Comparison of ENCODE assay signal across 20 mouse cellular contexts in the genomic region with DNA sequence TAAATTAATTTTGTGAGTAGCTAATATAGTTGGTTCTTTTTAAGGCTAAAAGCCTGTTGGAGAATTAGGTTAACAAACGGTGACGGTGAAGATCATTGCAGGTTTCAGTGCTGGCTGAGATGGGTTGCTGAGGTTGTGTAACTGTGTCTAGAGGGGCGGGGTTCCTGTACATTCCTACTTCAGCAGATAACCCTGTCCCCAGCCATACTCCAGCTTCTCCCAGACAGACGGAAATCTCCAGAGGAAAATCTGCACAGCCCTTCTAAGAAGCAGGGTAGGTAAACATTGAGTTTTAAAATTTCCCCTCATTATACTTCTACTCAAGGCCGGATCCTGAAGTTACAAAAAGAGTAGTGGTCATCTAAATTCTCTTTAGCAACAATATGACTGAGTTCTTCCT. TPM values are rescaled to one million over a fixed set of nuclear protein-coding genes. Genes with fewer than 3 reads are reported as not detected.
DNase-seq lines count a peak whose midpoint lies in the region; ATAC-seq and TF ChIP-seq lines count a peak whose summit lies in the region.
"Had no signal": no experiment of that assay in that cellular context is flagged by ENCODE, and none has a peak within 500 bp of the region (broad histone marks: within the 10 kb centered on the region; RNA-seq: fewer than 3 reads in every experiment).

No protein-coding gene starts in this region.

- peaks cover 76% of the 10 kb centered on the region for H3K27me3 ChIP-seq in midbrain, embryonic 11.5 days (ENCODE audit: control insufficient read depth, insufficient read depth, low read length)
- peaks cover 50% of the 10 kb centered on the region for H3K27me3 ChIP-seq in midbrain, postnatal 0 days (ENCODE audit: insufficient read depth, low read length)
- peaks cover 99% of the 10 kb centered on the region for H3K27me3 ChIP-seq in forebrain, embryonic 10.5 days (ENCODE audit: poor library complexity, severe bottlenecking)

- H3K36me3 ChIP-seq in midbrain, embryonic 11.5 days (ENCODE audit: control insufficient read depth, insufficient read depth, low read length) = no peaks in the 10 kb centered on the region
- H3K36me3 ChIP-seq in midbrain, postnatal 0 days (ENCODE audit: insufficient read depth, low read length) = no peaks in the 10 kb centered on the region
- peaks cover 22% of the 10 kb centered on the region for H3K36me3 ChIP-seq in forebrain, embryonic 10.5 days (replicated peaks)
- H3K36me3 ChIP-seq: heart, embryonic 12.5 days; liver, embryonic 12.5 days had no signal

- H3K27ac ChIP-seq in midbrain, embryonic 11.5 days (ENCODE audit: low read depth, low read length) = no peak overlapping the region
- H3K27ac ChIP-seq in midbrain, postnatal 0 days (ENCODE audit: low read depth, low read length) = no peak overlapping the region
- H3K27ac ChIP-seq in forebrain, embryonic 10.5 days = peak overlapping the region; percentile 96
- peak overlapping the region; percentile 86 for H3K27ac ChIP-seq in olfactory bulb, adult 2 months (ENCODE audit: insufficient read depth, low read depth, low read length)
- H3K27ac ChIP-seq: liver, embryonic 12.5 days; macrophage; stomach, postnatal 0 days had no signal

- no peak for ATAC-seq in midbrain, embryonic 11.5 days (ENCODE audit: low FRiP score)
- no peak for ATAC-seq in midbrain, postnatal 0 days (ENCODE audit: low FRiP score)
- ATAC-seq: liver, embryonic 12.5 days had no signal

- TF ChIP-seq CTCF in midbrain, postnatal 0 days (IDR thresholded peaks at IDR 0.05) = no peak
- TF ChIP-seq CTCF in olfactory bulb, adult 2 months (IDR thresholded peaks at IDR 0.05; ENCODE audit: insufficient read depth, low read depth, low read length) = no peak

- no peak overlapping the region for H3K4me3 ChIP-seq in midbrain, embryonic 11.5 days (ENCODE audit: low read depth, low read length)
- no peak overlapping the region for H3K4me3 ChIP-seq in midbrain, postnatal 0 days (ENCODE audit: low read depth, low read length)
- peak overlapping the region; percentile 81 for H3K4me3 ChIP-seq in forebrain, embryonic 10.5 days
- peak overlapping the region; percentile 39 for H3K4me3 ChIP-seq in olfactory bulb, adult 2 months (ENCODE audit: insufficient read depth, low read depth, low read length)
- H3K4me3 ChIP-seq: heart, embryonic 12.5 days; liver, embryonic 12.5 days had no signal

- 3% methylated on average over 5 of the region's 5 CpGs for WGBS in midbrain, embryonic 11.5 days
- WGBS in midbrain, postnatal 0 days = 6% methylated on average over 5 of the region's 5 CpGs
- WGBS in forebrain, embryonic 10.5 days = 2% methylated on average over 5 of the region's 5 CpGs
- 6% methylated on average over 5 of the region's 5 CpGs for WGBS in olfactory bulb, adult 2 months

- no peak for TF ChIP-seq POLR2A in olfactory bulb, adult 2 months (IDR thresholded peaks at IDR 0.05; ENCODE audit: insufficient read depth, low read depth, low read length)

- peak; percentile 91 for DNase-seq in midbrain, embryonic 11.5 days (ENCODE audit: low spot score, missing footprints)
- DNase-seq in midbrain, postnatal 0 days (ENCODE audit: low spot score) = no peak
- DNase-seq in embryo, embryonic 10.5 days (ENCODE audit: low spot score) = peak; percentile 50
- no peak for DNase-seq in forebrain, embryonic 10.5 days (ENCODE audit: extremely low spot score, low spot score)
- DNase-seq in thymus, postnatal 4 days = no peak
- no peak for DNase-seq in thymus, postnatal 14 days
- DNase-seq: gastrocnemius, postnatal 25 days; heart, postnatal 36 days; kidney, adult 8-10 months; kidney, postnatal 36 days; lung, embryonic 14.5 days; right cerebral cortex, postnatal 25 days had no signal

- H3K9ac ChIP-seq in midbrain, embryonic 11.5 days (ENCODE audit: low read length) = no peak overlapping the region
- no peak overlapping the region for H3K9ac ChIP-seq in midbrain, postnatal 0 days (replicated peaks; ENCODE audit: low read length, poor library complexity, severe bottlenecking)
- H3K9ac ChIP-seq: heart, embryonic 12.5 days; liver, embryonic 12.5 days; lung, embryonic 14.5 days had no signal

- no peaks in the 10 kb centered on the region for H3K9me3 ChIP-seq in midbrain, embryonic 11.5 days (ENCODE audit: control insufficient read depth, low read length)
- H3K9me3 ChIP-seq in midbrain, postnatal 0 days (ENCODE audit: low read length) = no peaks in the 10 kb centered on the region
- peaks cover 3% of the 10 kb centered on the region; the same call in 1 of the 2 replicates for H3K9me3 ChIP-seq in forebrain, embryonic 10.5 days
- H3K9me3 ChIP-seq: liver, embryonic 12.5 days had no signal

- H3K4me1 ChIP-seq in midbrain, embryonic 11.5 days (ENCODE audit: control insufficient read depth, insufficient read depth, low read length) = no peaks in the 10 kb centered on the region
- H3K4me1 ChIP-seq in midbrain, postnatal 0 days (ENCODE audit: insufficient read depth, low read length) = no peaks in the 10 kb centered on the region
- 0 out of 2 replicates have a peak, but pooled peaks cover under 1% of the 10 kb centered on the region for H3K4me1 ChIP-seq in forebrain, embryonic 10.5 days
- H3K4me1 ChIP-seq in olfactory bulb, adult 2 months (ENCODE audit: control insufficient read depth, insufficient read depth, low read length) = no peaks in the 10 kb centered on the region
- H3K4me1 ChIP-seq: liver, embryonic 12.5 days had no signal

- H3K4me2 ChIP-seq in midbrain, embryonic 11.5 days = no peak overlapping the region
- H3K4me2 ChIP-seq in midbrain, postnatal 0 days (ENCODE audit: low read depth, low read length, poor library complexity, severe bottlenecking) = no peak overlapping the region
- H3K4me2 ChIP-seq: heart, embryonic 12.5 days; liver, embryonic 12.5 days; lung, embryonic 14.5 days had no signal

RNA-seq across cellular contexts. Expression of gene Gm43517, which starts 4.7 kb away (rescaled TPM):
- polyA plus RNA-seq in midbrain, embryonic 11.5 days (2014; fragmentation: Nextera tagmentation; extraction: Ambion mirVana) = 0.07 TPM in 1 of 2 replicates, not detected in the other
- total RNA-seq in midbrain, postnatal 0 days (2014; rRNA removed) = 0.27 TPM in 1 of 2 replicates, not detected in the other
- not detected in 2 replicates for polyA plus RNA-seq in midbrain, postnatal 0 days (2015; fragmentation: Nextera tagmentation; extraction: Ambion mirVana)
- 1.2 TPM in 2 replicates for polyA plus RNA-seq in forebrain, embryonic 10.5 days (2016; fragmentation: Nextera tagmentation; extraction: Ambion mirVana)
- not detected in 2 replicates for polyA plus RNA-seq in olfactory bulb, adult 2 months (2012; ENCODE audit: insufficient read depth, insufficient read length, low replicate concordance, missing spikeins)
- total RNA-seq: ES-E14; gastrocnemius, postnatal 25 days; heart, postnatal 36 days had no signal
- polyA plus RNA-seq: heart, embryonic 12.5 days; limb, embryonic 11.5 days; liver, embryonic 12.5 days; lung, embryonic 14.5 days; macrophage; neural tube, embryonic 11.5 days; stomach, postnatal 0 days had no signal

RNA-seq across cellular contexts. Expression of gene Foxg1, which starts 7.2 kb away (rescaled TPM):
- 0.41 and 0.92 TPM in 2 replicates for polyA plus RNA-seq in midbrain, embryonic 11.5 days (2014; fragmentation: Nextera tagmentation; extraction: Ambion mirVana)
- total RNA-seq in midbrain, postnatal 0 days (2014; rRNA removed) = 0.05 and 1.4 TPM in 2 replicates
- polyA plus RNA-seq in midbrain, postnatal 0 days (2015; fragmentation: Nextera tagmentation; extraction: Ambion mirVana) = 0.15 and 0.77 TPM in 2 replicates
- polyA plus RNA-seq in forebrain, embryonic 10.5 days (2016; fragmentation: Nextera tagmentation; extraction: Ambion mirVana) = 20.2 and 20.7 TPM in 2 replicates
- 104 TPM in 1 of 2 replicates, not detected in the other for polyA plus RNA-seq in olfactory bulb, adult 2 months (2012; ENCODE audit: insufficient read depth, insufficient read length, low replicate concordance, missing spikeins)
- total RNA-seq: gastrocnemius, postnatal 25 days; heart, postnatal 36 days had no signal
- polyA plus RNA-seq: limb, embryonic 11.5 days; liver, embryonic 12.5 days; macrophage; stomach, postnatal 0 days had no signal

Comparison
In these comparisons a context has a peak if more than half of its experiments do, and no peak if none do; other contexts are left out.
1. DNase-seq: peak in midbrain, embryonic 11.5 days (single experiment) and embryo, embryonic 10.5 days (single experiment); none in midbrain, postnatal 0 days (single experiment), forebrain, embryonic 10.5 days (single experiment), thymus, postnatal 4 days (single experiment) and thymus, postnatal 14 days (single experiment).
2. H3K27ac ChIP-seq: peak in forebrain, embryonic 10.5 days (single experiment) and olfactory bulb, adult 2 months (single experiment); none in midbrain, embryonic 11.5 days (single experiment) and midbrain, postnatal 0 days (single experiment).
3. H3K4me3 ChIP-seq: peak in forebrain, embryonic 10.5 days (single experiment) and olfactory bulb, adult 2 months (single experiment); none in midbrain, embryonic 11.5 days (single experiment) and midbrain, postnatal 0 days (single experiment).